Mouse (Mus musculus): Measurements from ENCODE around the gene Pdcd1lg2. TPM values are rescaled to one million over a fixed set of nuclear protein-coding genes. Genes with fewer than 3 reads are reported as not detected.

Pdcd1lg2 gene
- polyA plus RNA-seq, 1 experiment from 2014 or later, result 0.05 TPM

GRCm38 (mm10) chr19:29475210-29475620, 64.5 kb downstream of the Pdcd1lg2 start:
- Histone ChIP-seq H3K27ac (replicated peaks) (no peak overlapping the region), H3K9ac (ENCODE audit: low read length) (no peak overlapping the region), H3K9me3 (ENCODE audit: control insufficient read depth, low read length) (no peaks in the 10 kb centered on the region), H3K4me3 (ENCODE audit: low read depth, low read length) (no peak overlapping the region), H3K36me3 (ENCODE audit: control insufficient read depth, insufficient read depth, low read length) (no peaks in the 10 kb centered on the region), H3K27me3 (ENCODE audit: control insufficient read depth, insufficient read depth, low read length) (no peaks in the 10 kb centered on the region), H3K4me1 (replicated peaks; ENCODE audit: control insufficient read depth, insufficient read depth) (0 out of 2 replicates have a peak, but pooled peaks cover 3% of the 10 kb centered on the region), H3K4me2 (replicated peaks; ENCODE audit: low read depth) (no peak overlapping the region)
- DNase-seq (ENCODE audit: low spot score), result no peak
- ATAC-seq (ENCODE audit: low FRiP score, low TSS enrichment), result peak; percentile 71
- 57% methylated on average over 4 of the region's 4 CpGs for WGBS
- TF ChIP-seq EP300 (optimal IDR thresholded peaks at IDR 0.05) (no peak), CTCF (IDR thresholded peaks at IDR 0.05; ENCODE audit: low read depth) (no peak)

- H3K27me3 ChIP-seq (ENCODE audit: control insufficient read depth, insufficient read depth, low read length), result no peaks in the 10 kb centered on the region
- no peaks in the 10 kb centered on the region for H3K9me3 ChIP-seq (ENCODE audit: control insufficient read depth, low read length)
- 4% methylated on average over 4 of the region's 4 CpGs for WGBS
- H3K36me3 ChIP-seq (ENCODE audit: control insufficient read depth, insufficient read depth, low read length), result no peaks in the 10 kb centered on the region
- H3K4me1 ChIP-seq (replicated peaks; ENCODE audit: control insufficient read depth, insufficient read depth), result no peaks in the 10 kb centered on the region
- ATAC-seq (ENCODE audit: low FRiP score, low TSS enrichment) (no peak), DNase-seq (ENCODE audit: low spot score) (no peak)
- H3K4me3 ChIP-seq (ENCODE audit: low read depth, low read length), result no peak overlapping the region
- H3K9ac ChIP-seq (ENCODE audit: low read length), result no peak overlapping the region
- H3K4me2 ChIP-seq (replicated peaks; ENCODE audit: low read depth), result no peak overlapping the region
- H3K27ac ChIP-seq (replicated peaks), result no peak overlapping the region
- TF ChIP-seq CTCF (IDR thresholded peaks at IDR 0.05; ENCODE audit: low read depth), result no peak
- TF ChIP-seq EP300 (optimal IDR thresholded peaks at IDR 0.05), result no peak
Measured at GRCm38 (mm10) chr19:29478598-29478997, 67.9 kb downstream of the Pdcd1lg2 start.

- no peak overlapping the region for H3K9ac ChIP-seq (ENCODE audit: low read length)
- no peak for DNase-seq (ENCODE audit: low spot score)
- H3K27me3 ChIP-seq (ENCODE audit: control insufficient read depth, insufficient read depth, low read length), result no peaks in the 10 kb centered on the region
- H3K9me3 ChIP-seq (ENCODE audit: control insufficient read depth, low read length), result no peaks in the 10 kb centered on the region
- ATAC-seq (ENCODE audit: low FRiP score, low TSS enrichment), result no peak
- no peak overlapping the region for H3K4me2 ChIP-seq (replicated peaks; ENCODE audit: low read depth)
- no peaks in the 10 kb centered on the region for H3K36me3 ChIP-seq (ENCODE audit: control insufficient read depth, insufficient read depth, low read length)
- H3K27ac ChIP-seq (replicated peaks), result no peak overlapping the region
- TF ChIP-seq CTCF (IDR thresholded peaks at IDR 0.05; ENCODE audit: low read depth) (no peak), EP300 (optimal IDR thresholded peaks at IDR 0.05) (no peak)
- no peaks in the 10 kb centered on the region for H3K4me1 ChIP-seq (replicated peaks; ENCODE audit: control insufficient read depth, insufficient read depth)
- WGBS, result 69% methylated on average over 6 of the region's 6 CpGs
- no peak overlapping the region for H3K4me3 ChIP-seq (ENCODE audit: low read depth, low read length)
Measured at GRCm38 (mm10) chr19:29481578-29481977, 70.9 kb downstream of the Pdcd1lg2 start.

GRCm38 (mm10) chr19:29482148-29482547, 71.4 kb downstream of the Pdcd1lg2 start:
- Histone ChIP-seq H3K27me3 (ENCODE audit: control insufficient read depth, insufficient read depth, low read length) (no peaks in the 10 kb centered on the region), H3K9me3 (ENCODE audit: control insufficient read depth, low read length) (no peaks in the 10 kb centered on the region), H3K9ac (ENCODE audit: low read length) (no peak overlapping the region), H3K4me2 (replicated peaks; ENCODE audit: low read depth) (no peak overlapping the region), H3K36me3 (ENCODE audit: control insufficient read depth, insufficient read depth, low read length) (no peaks in the 10 kb centered on the region), H3K4me3 (ENCODE audit: low read depth, low read length) (no peak overlapping the region), H3K4me1 (replicated peaks; ENCODE audit: control insufficient read depth, insufficient read depth) (no peaks in the 10 kb centered on the region), H3K27ac (replicated peaks) (no peak overlapping the region)
- 83% methylated on average over 5 of the region's 5 CpGs for WGBS
- DNase-seq (ENCODE audit: low spot score) (no peak), ATAC-seq (ENCODE audit: low FRiP score, low TSS enrichment) (no peak)
- TF ChIP-seq CTCF (IDR thresholded peaks at IDR 0.05; ENCODE audit: low read depth) (no peak), EP300 (optimal IDR thresholded peaks at IDR 0.05) (no peak)

- Histone ChIP-seq H3K27me3 (ENCODE audit: control insufficient read depth, insufficient read depth, low read length) (no peaks in the 10 kb centered on the region), H3K9me3 (ENCODE audit: control insufficient read depth, low read length) (no peaks in the 10 kb centered on the region), H3K27ac (replicated peaks) (no peak overlapping the region), H3K4me1 (replicated peaks; ENCODE audit: control insufficient read depth, insufficient read depth) (no peaks in the 10 kb centered on the region), H3K9ac (ENCODE audit: low read length) (no peak overlapping the region), H3K4me3 (ENCODE audit: low read depth, low read length) (no peak overlapping the region), H3K4me2 (replicated peaks; ENCODE audit: low read depth) (no peak overlapping the region), H3K36me3 (ENCODE audit: control insufficient read depth, insufficient read depth, low read length) (no peaks in the 10 kb centered on the region)
- no peak for DNase-seq (ENCODE audit: low spot score)
- WGBS, result 79% methylated on average over 3 of the region's 3 CpGs
- ATAC-seq (ENCODE audit: low FRiP score, low TSS enrichment), result no peak
- TF ChIP-seq CTCF (IDR thresholded peaks at IDR 0.05; ENCODE audit: low read depth), result no peak
Measured at GRCm38 (mm10) chr19:29482637-29483036, 71.9 kb downstream of the Pdcd1lg2 start.

GRCm38 (mm10) chr19:29483386-29483785, 72.7 kb downstream of the Pdcd1lg2 start:
- Histone ChIP-seq H3K36me3 (ENCODE audit: control insufficient read depth, insufficient read depth, low read length) (no peaks in the 10 kb centered on the region), H3K27ac (replicated peaks) (no peak overlapping the region), H3K4me3 (ENCODE audit: low read depth, low read length) (no peak overlapping the region), H3K9ac (ENCODE audit: low read length) (no peak overlapping the region), H3K4me2 (replicated peaks; ENCODE audit: low read depth) (no peak overlapping the region), H3K9me3 (ENCODE audit: control insufficient read depth, low read length) (no peaks in the 10 kb centered on the region), H3K4me1 (replicated peaks; ENCODE audit: control insufficient read depth, insufficient read depth) (no peaks in the 10 kb centered on the region), H3K27me3 (ENCODE audit: control insufficient read depth, insufficient read depth, low read length) (no peaks in the 10 kb centered on the region)
- ATAC-seq (ENCODE audit: low FRiP score, low TSS enrichment) (no peak), DNase-seq (ENCODE audit: low spot score) (no peak)
- TF ChIP-seq CTCF (IDR thresholded peaks at IDR 0.05; ENCODE audit: low read depth), result no peak
- no peak for TF ChIP-seq EP300 (optimal IDR thresholded peaks at IDR 0.05)
- 59% methylated on average over 2 of the region's 2 CpGs for WGBS

Measured in stomach, postnatal 0 days (tissue).